Mouse (Mus musculus) liver, embryonic 14.5 days (tissue): ENCODE data around the gene Gm10282. TPM values are rescaled to one million over a fixed set of nuclear protein-coding genes. Genes with fewer than 3 reads are reported as not detected.

Source experiments
- ATAC-seq: fragments of 200-750 bp; cut with Nextera tagmentation; 2 replicates; pipeline ENCODE4 v1.8.0; 2017; ENCODE audit warnings: moderate number of reproducible peaks, mild to moderate bottlenecking, moderate library complexity; ENCODE audit not compliant: insufficient read depth
- DNase-seq, 3 experiments: peaks; one replicate each; pipeline ENCODE4 v3.0.0-alpha.2; 2012 to 2013; ENCODE audit warnings: low read depth in 3 of 3, low spot score in 3 of 3
- H3K27ac ChIP-seq: fragments of 300-500 bp; sonication (generic); 2 replicates; pipeline ENCODE4 v1.5.1; 2014; ENCODE audit warnings: moderate library complexity, mild to moderate bottlenecking, control low read depth, inconsistent platforms
- H3K27me3 ChIP-seq: fragments of 300-500 bp; sonication (generic); 2 replicates; pipeline ENCODE4 v1.6.1; 2014; ENCODE audit warnings: mild to moderate bottlenecking, low read length, moderate library complexity; ENCODE audit not compliant: control insufficient read depth, insufficient read depth
- H3K36me3 ChIP-seq: fragments of 300-500 bp; sonication (generic); replicated peaks from 2 replicates; pipeline ENCODE4 v1.6.1; 2014; ENCODE audit warnings: low read depth; ENCODE audit not compliant: control insufficient read depth, insufficient read depth
- H3K4me1 ChIP-seq, 2 experiments: fragments of 200-500 bp in 1 of 2; fragments of 300-500 bp in 1 of 2; sonication (generic) in 1 of 2; replicated peaks; 2 replicates each; pipeline ENCODE4 v1.6.1; 2012 to 2014; ENCODE audit warnings: antibody characterized with exemption in 1 of 2, inconsistent platforms in 1 of 2, low read length in 1 of 2; ENCODE audit not compliant: control insufficient read depth in 2 of 2, insufficient read depth in 2 of 2
- H3K4me2 ChIP-seq: fragments of 300-500 bp; sonication (generic); 2 replicates; pipeline ENCODE4 v1.6.1; 2014; ENCODE audit warnings: low read depth, mild to moderate bottlenecking, control low read depth, moderate library complexity
- H3K4me3 ChIP-seq, 2 experiments: fragments of 200-500 bp in 1 of 2; fragments of 300-500 bp in 1 of 2; sonication (generic) in 1 of 2; 2 replicates each; pipeline ENCODE4 v1.5.1; 2012 to 2014; ENCODE audit warnings: low read depth in 2 of 2, low read length in 2 of 2, mild to moderate bottlenecking in 2 of 2, control low read depth in 1 of 2, inconsistent platforms in 1 of 2, moderate library complexity in 1 of 2; ENCODE audit not compliant: insufficient read depth in 1 of 2
- H3K9ac ChIP-seq: fragments of 300-500 bp; sonication (generic); replicated peaks from 2 replicates; pipeline ENCODE4 v1.6.1; 2014; ENCODE audit warnings: mild to moderate bottlenecking, control low read depth, moderate library complexity
- H3K9me3 ChIP-seq: fragments of 300-500 bp; sonication (generic); 2 replicates; pipeline ENCODE4 v1.6.1; 2016; ENCODE audit warnings: low read length, mixed read lengths; ENCODE audit not compliant: control insufficient read depth
- CTCF ChIP-seq: IDR thresholded peaks from 2 replicates; pipeline ENCODE4 v1.5.1; 2016; ENCODE audit warnings: antibody characterized with exemption, low read depth, control low read depth
- EP300 ChIP-seq: IDR thresholded peaks from 2 replicates; pipeline ENCODE4 v1.6.1; 2016; ENCODE audit warnings: antibody characterized with exemption, low read depth
- WGBS: fragments of 180-500 bp; shearing (Covaris S2); extraction: QIAGEN DNeasy Blood & Tissue Kit; methylation state at CpG from one replicate; pipeline ENCODE4 v1.1.7; 2014; ENCODE audit not compliant: insufficient replicate concordance; 5-methylcytosine and 5-hydroxymethylcytosine counted together
- polyA plus RNA-seq, 2 experiments: library from polyadenylated mRNA; depleted of rRNA in 1 of 2; stranded (reverse) in 1 of 2; unstranded in 1 of 2; fragments of >200 nt; fragmentation: Nextera tagmentation in 1 of 2; extraction: Ambion mirVana in 1 of 2; gene quantifications; 2 replicates each; pipeline versions ENCODE4 v1.2.1 to v1.2.3; 2012 to 2014

Gm10282 gene
- polyA plus RNA-seq, 2 experiments = 7.3 to 7.4 TPM

DNA sequence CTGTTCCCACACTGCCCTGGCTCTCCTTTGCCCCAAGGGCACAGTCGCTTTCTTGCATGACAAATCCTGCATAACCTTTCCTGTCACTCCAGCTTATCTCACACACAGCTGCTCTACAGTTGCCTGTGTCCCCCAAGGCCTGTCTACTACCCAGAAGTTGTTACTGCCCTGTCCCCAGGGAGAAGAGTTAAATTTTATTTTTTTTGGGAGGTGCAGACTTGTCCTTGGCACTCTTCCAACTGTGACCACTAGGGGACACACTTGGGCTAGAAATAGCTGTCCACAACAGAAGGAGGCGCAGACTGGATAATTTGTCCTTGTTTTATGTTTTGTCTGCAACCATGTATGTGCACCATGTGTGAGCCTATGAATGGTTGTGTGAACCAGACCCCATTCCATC is 44.0 kb downstream of the Gm10282 start:
- Histone ChIP-seq H3K4me3 (no peak overlapping the region), H3K9me3 (no peaks in the 10 kb centered on the region), H3K4me1 (no peaks in the 10 kb centered on the region), H3K36me3 (no peaks in the 10 kb centered on the region), H3K27ac (no peak overlapping the region), H3K27me3 (no peaks in the 10 kb centered on the region), H3K9ac (no peak overlapping the region), H3K4me2 (no peak overlapping the region)
- ATAC-seq (no peak), DNase-seq (peak; percentile 27 to 51 (median 31))
- 22% methylated on average over 2 of the region's 2 CpGs for WGBS
- TF ChIP-seq EP300 (no peak), CTCF (peak; percentile 89)

DNA sequence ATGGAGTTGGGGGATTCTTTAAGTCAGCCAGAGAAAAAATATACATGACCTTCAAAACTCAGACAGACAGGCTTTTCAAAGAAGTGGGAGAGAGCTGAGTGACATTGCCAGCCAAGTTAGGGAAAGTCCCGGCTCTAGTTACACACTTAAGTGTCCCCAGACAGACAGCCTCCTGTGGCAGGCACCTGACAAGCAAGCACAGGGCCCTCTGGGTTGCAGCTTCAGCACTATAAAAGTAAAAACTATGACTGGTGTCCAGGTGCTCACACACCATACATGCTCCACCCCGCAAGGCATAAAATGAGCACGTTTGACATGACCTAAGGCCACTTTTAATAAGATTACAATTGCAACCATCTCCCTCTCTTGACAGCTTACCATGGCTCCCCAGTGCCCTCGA is 44.5 kb downstream of the Gm10282 start:
- H3K9me3 ChIP-seq = no peaks in the 10 kb centered on the region
- 57% methylated on average over 4 of the region's 4 CpGs for WGBS
- H3K4me2 ChIP-seq = no peak overlapping the region
- DNase-seq (no peak), ATAC-seq (no peak)
- H3K27ac ChIP-seq = no peak overlapping the region
- H3K4me1 ChIP-seq = no peaks in the 10 kb centered on the region
- H3K27me3 ChIP-seq = no peaks in the 10 kb centered on the region
- no peak overlapping the region for H3K9ac ChIP-seq
- no peak overlapping the region for H3K4me3 ChIP-seq
- TF ChIP-seq EP300 = no peak
- TF ChIP-seq CTCF = no peak
- no peaks in the 10 kb centered on the region for H3K36me3 ChIP-seq

DNA sequence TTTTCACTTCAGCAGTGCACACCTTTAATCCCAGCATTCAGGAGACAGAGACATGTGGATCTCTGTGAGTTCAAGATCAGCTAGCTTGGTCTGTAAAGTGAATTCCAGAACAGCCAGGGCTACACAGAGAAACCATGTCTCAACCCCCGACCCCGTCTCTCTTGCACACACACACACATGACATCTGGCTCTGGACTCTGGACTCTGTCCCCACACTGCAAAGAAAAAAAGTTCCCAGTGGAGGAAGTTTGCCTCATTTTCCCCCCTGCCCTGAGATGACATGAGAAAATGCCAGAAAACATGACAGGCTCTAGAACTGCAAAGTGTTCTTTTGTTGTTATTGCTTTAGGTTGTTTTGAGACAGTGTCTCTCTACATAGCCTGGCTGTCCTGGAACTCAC is 45.2 kb downstream of the Gm10282 start:
- no peaks in the 10 kb centered on the region for H3K4me1 ChIP-seq
- ATAC-seq (no peak), DNase-seq (no peak)
- no peaks in the 10 kb centered on the region for H3K36me3 ChIP-seq
- no peak overlapping the region for H3K27ac ChIP-seq
- no peaks in the 10 kb centered on the region for H3K9me3 ChIP-seq
- no peak overlapping the region for H3K4me3 ChIP-seq
- H3K9ac ChIP-seq = no peak overlapping the region
- H3K4me2 ChIP-seq = no peak overlapping the region
- TF ChIP-seq CTCF (no peak), EP300 (no peak)
- no peaks in the 10 kb centered on the region for H3K27me3 ChIP-seq
- 35% methylated on average over 2 of the region's 2 CpGs for WGBS

DNA sequence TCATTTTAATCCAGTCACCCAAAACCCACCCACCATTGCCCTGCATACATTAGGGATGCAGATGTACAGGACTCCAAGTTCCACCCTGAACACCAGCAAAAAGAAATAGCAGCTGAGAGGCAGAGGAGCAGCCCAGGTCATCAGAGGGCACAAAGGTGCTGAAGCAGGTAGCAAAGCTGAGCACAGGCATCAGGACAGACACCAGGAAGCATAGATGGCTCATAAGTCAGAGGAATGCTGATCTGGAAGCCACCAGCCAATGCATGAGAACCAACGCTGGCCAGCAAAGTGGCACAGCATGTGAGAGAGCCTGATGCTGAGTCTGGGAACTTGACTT is 47.2 kb downstream of the Gm10282 start:
- H3K36me3 ChIP-seq = no peaks in the 10 kb centered on the region; the same call in 1 of the 2 replicates
- H3K9ac ChIP-seq = no peak overlapping the region
- no peak overlapping the region for H3K27ac ChIP-seq
- 68% methylated on average over 1 of the region's 1 CpGs for WGBS
- ATAC-seq (no peak), DNase-seq (no peak)
- TF ChIP-seq EP300 (no peak), CTCF (no peak)
- no peak overlapping the region for H3K4me3 ChIP-seq
- H3K9me3 ChIP-seq = no peaks in the 10 kb centered on the region
- no peak overlapping the region for H3K4me2 ChIP-seq
- H3K27me3 ChIP-seq = no peaks in the 10 kb centered on the region
- H3K4me1 ChIP-seq = no peaks in the 10 kb centered on the region

DNA sequence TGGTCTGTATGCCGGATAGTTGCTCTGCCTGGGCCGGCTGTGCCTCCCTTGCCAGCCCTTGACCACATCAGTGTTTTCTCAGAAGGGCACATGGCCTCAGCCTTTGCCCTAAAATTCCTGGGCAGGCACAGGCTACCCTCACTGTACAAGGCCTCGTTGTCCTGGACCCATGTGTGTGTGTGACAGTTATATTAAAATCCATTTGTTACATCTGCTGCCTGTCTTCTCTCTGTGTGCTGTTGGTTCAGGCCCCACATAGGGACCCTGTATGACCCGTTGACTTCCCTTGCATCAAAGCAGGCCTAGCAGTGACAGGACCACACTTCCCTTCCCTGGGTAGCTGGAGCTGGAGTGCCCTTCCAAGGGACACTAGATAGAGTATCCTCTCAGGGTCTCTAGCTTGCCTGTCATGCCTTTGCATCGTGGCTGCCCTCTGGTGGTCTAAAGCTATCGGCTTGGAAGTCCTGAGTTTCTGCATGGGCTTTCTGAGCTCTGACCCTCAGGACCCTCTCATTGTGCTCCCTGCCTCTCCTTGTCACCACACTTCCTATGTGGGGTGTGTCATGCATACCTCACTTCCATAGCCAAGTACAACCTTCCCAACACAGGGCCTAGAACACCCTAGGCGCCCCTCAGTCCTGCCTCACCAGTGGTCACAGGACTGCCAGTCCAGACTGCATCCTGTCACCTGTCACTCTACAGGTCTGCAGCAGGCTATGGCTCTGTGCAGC is 47.7 kb downstream of the Gm10282 start:
- Histone ChIP-seq H3K27me3 (no peaks in the 10 kb centered on the region), H3K4me1 (no peaks in the 10 kb centered on the region), H3K36me3 (no peaks in the 10 kb centered on the region; the same call in 1 of the 2 replicates), H3K9me3 (no peaks in the 10 kb centered on the region), H3K4me3 (no peak overlapping the region), H3K9ac (no peak overlapping the region), H3K27ac (no peak overlapping the region), H3K4me2 (no peak overlapping the region)
- WGBS = 47% methylated on average over 7 of the region's 7 CpGs
- ATAC-seq (no peak), DNase-seq (no peak)
- TF ChIP-seq CTCF = peak; percentile 74
- no peak for TF ChIP-seq EP300

Other genes with a start within 250 kb of the Gm10282 start
- gene Olfr373, start 222.1 kb downstream of the Gm10282 start, polyA plus RNA-seq (2012; rRNA removed) = not detected in 2 replicates
- not detected in 2 replicates for gene Olfr373, start 222.1 kb downstream of the Gm10282 start, polyA plus RNA-seq (2014; fragmentation: Nextera tagmentation; extraction: Ambion mirVana)
- not detected in 2 replicates for gene Olfr374, start 198.2 kb downstream of the Gm10282 start, polyA plus RNA-seq (2012; rRNA removed)
- gene Olfr374, start 198.2 kb downstream of the Gm10282 start, polyA plus RNA-seq (2014; fragmentation: Nextera tagmentation; extraction: Ambion mirVana) = not detected in 2 replicates
- 28.7 and 49.0 TPM in 2 replicates for gene Tpm4, start 170.3 kb downstream of the Gm10282 start, polyA plus RNA-seq (2012; rRNA removed)
- 69.2 and 76.4 TPM in 2 replicates for gene Tpm4, start 170.3 kb downstream of the Gm10282 start, polyA plus RNA-seq (2014; fragmentation: Nextera tagmentation; extraction: Ambion mirVana)
- 18.3 and 59.7 TPM in 2 replicates for gene Rab8a, start 144.1 kb downstream of the Gm10282 start, polyA plus RNA-seq (2012; rRNA removed)
- gene Rab8a, start 144.1 kb downstream of the Gm10282 start, polyA plus RNA-seq (2014; fragmentation: Nextera tagmentation; extraction: Ambion mirVana) = 50.7 and 54.6 TPM in 2 replicates
- gene Hsh2d, start 115.6 kb downstream of the Gm10282 start, polyA plus RNA-seq (2012; rRNA removed) = 0.15 and 0.18 TPM in 2 replicates
- gene Hsh2d, start 115.6 kb downstream of the Gm10282 start, polyA plus RNA-seq (2014; fragmentation: Nextera tagmentation; extraction: Ambion mirVana) = 0.11 and 0.37 TPM in 2 replicates
- gene Cib3, start 92.4 kb downstream of the Gm10282 start, polyA plus RNA-seq (2012; rRNA removed) = not detected in 2 replicates
- gene Cib3, start 92.4 kb downstream of the Gm10282 start, polyA plus RNA-seq (2014; fragmentation: Nextera tagmentation; extraction: Ambion mirVana) = 0.24 TPM in 1 of 2 replicates, not detected in the other
- gene Gm11034, start 91.6 kb downstream of the Gm10282 start, polyA plus RNA-seq (2012; rRNA removed) = not detected in 2 replicates
- gene Gm11034, start 91.6 kb downstream of the Gm10282 start, polyA plus RNA-seq (2014; fragmentation: Nextera tagmentation; extraction: Ambion mirVana) = not detected in 2 replicates
- 22.9 and 28.2 TPM in 2 replicates for gene Fam32a, start 85.5 kb downstream of the Gm10282 start, polyA plus RNA-seq (2012; rRNA removed)
- 32.6 and 34.3 TPM in 2 replicates for gene Fam32a, start 85.5 kb downstream of the Gm10282 start, polyA plus RNA-seq (2014; fragmentation: Nextera tagmentation; extraction: Ambion mirVana)
- 35.0 and 38.8 TPM in 2 replicates for gene Ap1m1, start 65.2 kb downstream of the Gm10282 start, polyA plus RNA-seq (2012; rRNA removed)
- 46.7 and 52.5 TPM in 2 replicates for gene Ap1m1, start 65.2 kb downstream of the Gm10282 start, polyA plus RNA-seq (2014; fragmentation: Nextera tagmentation; extraction: Ambion mirVana)
- gene Klf2, start 13.8 kb upstream of the Gm10282 start, polyA plus RNA-seq (2012; rRNA removed) = 2.9 and 3.4 TPM in 2 replicates
- gene Klf2, start 13.8 kb upstream of the Gm10282 start, polyA plus RNA-seq (2014; fragmentation: Nextera tagmentation; extraction: Ambion mirVana) = 2.0 and 2.6 TPM in 2 replicates
- gene Eps15l1, start 116.2 kb upstream of the Gm10282 start, polyA plus RNA-seq (2012; rRNA removed) = 19.6 and 21.1 TPM in 2 replicates
- 16.9 and 17.7 TPM in 2 replicates for gene Eps15l1, start 116.2 kb upstream of the Gm10282 start, polyA plus RNA-seq (2014; fragmentation: Nextera tagmentation; extraction: Ambion mirVana)
- 0.09 and 0.21 TPM in 2 replicates for gene Calr3, start 138.6 kb upstream of the Gm10282 start, polyA plus RNA-seq (2012; rRNA removed)
- 0.53 and 0.83 TPM in 2 replicates for gene Calr3, start 138.6 kb upstream of the Gm10282 start, polyA plus RNA-seq (2014; fragmentation: Nextera tagmentation; extraction: Ambion mirVana)
- gene 1700030K09Rik, start 138.6 kb upstream of the Gm10282 start, polyA plus RNA-seq (2012; rRNA removed) = 1.8 and 3.2 TPM in 2 replicates
- gene 1700030K09Rik, start 138.6 kb upstream of the Gm10282 start, polyA plus RNA-seq (2014; fragmentation: Nextera tagmentation; extraction: Ambion mirVana) = 2.2 and 2.4 TPM in 2 replicates
- 25.4 and 28.8 TPM in 2 replicates for gene Cherp, start 170.0 kb upstream of the Gm10282 start, polyA plus RNA-seq (2012; rRNA removed)
- gene Cherp, start 170.0 kb upstream of the Gm10282 start, polyA plus RNA-seq (2014; fragmentation: Nextera tagmentation; extraction: Ambion mirVana) = 19.9 and 22.6 TPM in 2 replicates
- gene Slc35e1, start 187.4 kb upstream of the Gm10282 start, polyA plus RNA-seq (2012; rRNA removed) = 7.9 and 8.9 TPM in 2 replicates
- 4.1 and 4.3 TPM in 2 replicates for gene Slc35e1, start 187.4 kb upstream of the Gm10282 start, polyA plus RNA-seq (2014; fragmentation: Nextera tagmentation; extraction: Ambion mirVana)
- 4.6 TPM in 2 replicates for gene Med26, start 243.0 kb upstream of the Gm10282 start, polyA plus RNA-seq (2012; rRNA removed)
- 5.5 and 6.2 TPM in 2 replicates for gene Med26, start 243.0 kb upstream of the Gm10282 start, polyA plus RNA-seq (2014; fragmentation: Nextera tagmentation; extraction: Ambion mirVana)